Mouse (Mus musculus) CH12.LX (cell line): ENCODE measurements around the gene Tiam1. TPM values are rescaled to one million over a fixed set of nuclear protein-coding genes. Genes with fewer than 3 reads are reported as not detected.

Source experiments
- DNase-seq: peaks from one replicate; pipeline ENCODE4 v3.0.0-alpha.2; 2013; ENCODE audit errors: extremely low read depth
- H3K27ac ChIP-seq: 2 replicates; pipeline ENCODE4 v1.5.1; 2012; ENCODE audit warnings: low read depth, mild to moderate bottlenecking, control low read depth, moderate library complexity; ENCODE audit not compliant: insufficient read depth
- H3K27me3 ChIP-seq: replicated peaks from 2 replicates; pipeline ENCODE3; 2012; ENCODE audit warnings: inconsistent platforms
- H3K36me3 ChIP-seq, 2 experiments: replicated peaks in 1 of 2; 2 replicates each; pipeline versions ENCODE3 to v1.6.1; 2012; ENCODE audit warnings: inconsistent platforms in 1 of 2, low read length in 1 of 2, mild to moderate bottlenecking in 1 of 2, mixed read lengths in 1 of 2, moderate library complexity in 1 of 2; ENCODE audit not compliant: control insufficient read depth in 1 of 2, insufficient read depth in 1 of 2
- H3K4me1 ChIP-seq, 2 experiments: 2 replicates each; pipeline ENCODE4 v1.6.1; 2012; ENCODE audit warnings: inconsistent platforms in 1 of 2, moderate library complexity in 1 of 2; ENCODE audit not compliant: insufficient read depth in 2 of 2, control insufficient read depth in 1 of 2
- H3K4me2 ChIP-seq: 2 replicates; pipeline ENCODE4 v1.6.1; 2012; ENCODE audit warnings: low read depth, mild to moderate bottlenecking, control low read depth; ENCODE audit not compliant: poor library complexity, insufficient read depth, severe bottlenecking
- H3K4me3 ChIP-seq, 3 experiments: fragments of 150-350 bp in 1 of 3; sonication (generic) in 1 of 3; replicated peaks in 1 of 3; 2 replicates each; pipeline versions ENCODE3 to v1.5.1; 2011 to 2012; ENCODE audit warnings: low read depth in 2 of 3, low read length in 2 of 3, mild to moderate bottlenecking in 2 of 3, moderate library complexity in 2 of 3, control low read depth in 1 of 3, improper control_type of control experiment in 1 of 3, inconsistent platforms in 1 of 3, mixed read lengths in 1 of 3; ENCODE audit not compliant: poor library complexity in 1 of 3
- H3K79me2 ChIP-seq: replicated peaks from 2 replicates; pipeline ENCODE4 v1.6.1; 2012; ENCODE audit warnings: mild to moderate bottlenecking, moderate library complexity; ENCODE audit not compliant: control insufficient read depth, poor library complexity, insufficient read depth, severe bottlenecking; ENCODE audit errors: extremely low read depth
- H3K9ac ChIP-seq: 2 replicates; pipeline ENCODE4 v1.6.1; 2012; ENCODE audit warnings: low read depth, mild to moderate bottlenecking, control low read depth, moderate library complexity; ENCODE audit not compliant: insufficient read depth
- H3K9me3 ChIP-seq: replicated peaks from 2 replicates; pipeline ENCODE3; 2012; ENCODE audit warnings: low read length, inconsistent platforms, mixed read lengths
- BHLHE40 ChIP-seq: IDR thresholded peaks from 2 replicates; pipeline ENCODE4 v1.6.1; 2011; ENCODE audit warnings: mild to moderate bottlenecking, low read depth, low read length, improper control_type of control experiment
- CTCF ChIP-seq, 2 experiments: IDR thresholded peaks in 1 of 2; conservative IDR thresholded peaks in 1 of 2; 2 replicates each; pipeline ENCODE4 v1.5.1; 2011 to 2012; ENCODE audit warnings: low read depth in 2 of 2, low read length in 2 of 2, improper control_type of control experiment in 1 of 2, inconsistent platforms in 1 of 2, mild to moderate bottlenecking in 1 of 2, moderate library complexity in 1 of 2
- E2F4 ChIP-seq: IDR thresholded peaks from 2 replicates; pipeline ENCODE4 v1.6.1; 2011; ENCODE audit warnings: low read depth, low read length, improper control_type of control experiment; ENCODE audit not compliant: insufficient replicate concordance
- ELF1 ChIP-seq: IDR thresholded peaks from 2 replicates; pipeline ENCODE4 v1.6.1; 2014; ENCODE audit warnings: low read depth, mild to moderate bottlenecking, inconsistent platforms, low read length, improper control_type of control experiment
- HCFC1 ChIP-seq: IDR thresholded peaks from 2 replicates; pipeline ENCODE4 v1.6.1; 2012; ENCODE audit warnings: low read depth, mild to moderate bottlenecking, inconsistent platforms, low read length, improper control_type of control experiment
- IRF4 ChIP-seq: IDR thresholded peaks from 2 replicates; pipeline ENCODE4 v1.6.1; 2014; ENCODE audit warnings: low read depth, mild to moderate bottlenecking, inconsistent platforms, low read length, improper control_type of control experiment
- JUN ChIP-seq: IDR thresholded peaks from 2 replicates; pipeline ENCODE4 v1.6.1; 2011; ENCODE audit warnings: low read depth, mild to moderate bottlenecking, low read length, improper control_type of control experiment, moderate library complexity; ENCODE audit not compliant: insufficient read depth
- JUND ChIP-seq: conservative IDR thresholded peaks from 2 replicates; pipeline ENCODE4 v1.6.1; 2011; ENCODE audit warnings: low read depth, low read length, improper control_type of control experiment
- MAFK ChIP-seq: IDR thresholded peaks from 2 replicates; pipeline ENCODE4 v1.6.1; 2011; ENCODE audit warnings: low read length, improper control_type of control experiment; ENCODE audit not compliant: insufficient replicate concordance
- MAX ChIP-seq: IDR thresholded peaks from 2 replicates; pipeline ENCODE4 v1.6.1; 2011; ENCODE audit warnings: low read length, improper control_type of control experiment
- MAZ ChIP-seq: IDR thresholded peaks from 2 replicates; pipeline ENCODE4 v1.6.1; 2012; ENCODE audit warnings: low read depth, mild to moderate bottlenecking, inconsistent platforms, low read length, improper control_type of control experiment, moderate library complexity
- NRF1 ChIP-seq: IDR thresholded peaks from 2 replicates; pipeline ENCODE4 v1.6.1; 2014; ENCODE audit warnings: low read depth, mild to moderate bottlenecking, inconsistent platforms, low read length, improper control_type of control experiment, moderate library complexity
- PAX5 ChIP-seq: IDR thresholded peaks from 2 replicates; pipeline ENCODE4 v1.6.1; 2012; ENCODE audit warnings: low read length, inconsistent platforms, mixed read lengths
- POLR2A ChIP-seq: IDR thresholded peaks from 2 replicates; pipeline ENCODE4 v1.6.1; 2011; ENCODE audit warnings: low read depth, mild to moderate bottlenecking, improper control_type of control experiment, low read length
- RAD21 ChIP-seq: IDR thresholded peaks from 2 replicates; pipeline ENCODE4 v1.6.1; 2011; ENCODE audit warnings: low read depth, mild to moderate bottlenecking, low read length, improper control_type of control experiment, moderate library complexity
- USF2 ChIP-seq: conservative IDR thresholded peaks from 2 replicates; pipeline ENCODE4 v1.6.1; 2011; ENCODE audit warnings: low read depth, low read length, improper control_type of control experiment
- ZKSCAN1 ChIP-seq: IDR thresholded peaks from 2 replicates; pipeline ENCODE4 v1.6.1; 2012; ENCODE audit warnings: low read depth, inconsistent platforms, low read length, improper control_type of control experiment, borderline replicate concordance
- ZNF384 ChIP-seq: IDR thresholded peaks from 2 replicates; pipeline ENCODE4 v1.6.1; 2012; ENCODE audit warnings: low read depth, low read length, improper control_type of control experiment, inconsistent platforms
- dilution Hi-C: fragments of 300-500 bp; cut with MboI; formaldehyde crosslinking; loops from 2 replicates; pipeline ENCODE4 v1.14.3; 2020; ENCODE audit warnings: low sequenced_read_pairs; ENCODE audit not compliant: extremely low pct_unique_long_range_greater_than_20kb, extremely low pct_ligation_motif_present
- in situ Hi-C: fragments of 300-500 bp; cut with MboI; formaldehyde crosslinking; loops from 3 replicates; pipeline ENCODE4 v1.14.3; 2019; ENCODE audit warnings: low sequenced_read_pairs, low pct_ligation_motif_present, low pct_unique_long_range_greater_than_20kb, mixed read lengths
- polyA plus RNA-seq: library from polyadenylated mRNA; unstranded; fragments of >175 nt; gene quantifications from 2 replicates; pipeline ENCODE4 v1.2.1, GENCODE M21; 2012; ENCODE audit warnings: low read depth; ENCODE audit not compliant: insufficient read length
- total RNA-seq, 2 experiments: library from RNA; depleted of rRNA; stranded (reverse); fragments of 300-350 nt in 1 of 2; fragments of >200 nt in 1 of 2; gene quantifications; 2 replicates each; pipeline ENCODE4 v1.2.3; 2012 to 2014

Gene Tiam1
- total and polyA plus RNA-seq, 3 experiments, result 0.03 to 0.40 (median 0.04) TPM

DNA sequence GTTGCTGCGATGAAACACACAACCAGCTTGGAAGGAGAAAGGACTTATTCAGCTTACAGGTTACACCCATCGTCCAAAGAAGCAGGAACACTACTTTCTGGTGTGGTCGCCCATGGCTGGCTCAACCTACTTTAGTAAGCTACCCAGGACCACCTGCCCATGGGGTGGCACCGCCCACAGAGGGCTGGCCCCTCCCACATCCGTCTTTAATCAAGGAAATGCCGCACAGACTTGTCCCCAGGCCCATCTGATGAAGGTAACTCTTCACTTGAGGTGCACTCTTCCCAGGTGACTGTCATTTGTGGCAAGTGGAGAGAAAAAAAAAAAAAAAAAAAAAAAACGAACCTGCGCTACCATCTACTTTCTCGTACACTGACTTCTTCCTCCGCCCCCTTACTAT lies 381.0 kb downstream of the Tiam1 start:
- in situ Hi-C loops, result loop anchor here (25.0 kb wide), 1 partner anchor 1375 kb away; no protein-coding TSS in a partner anchor

GRCm38 (mm10) chr16:89762096-89762495 lies 381.5 kb downstream of the Tiam1 start:
- no peaks in the 10 kb centered on the region for H3K79me2 ChIP-seq
- no peaks in the 10 kb centered on the region for H3K4me1 ChIP-seq
- H3K27ac ChIP-seq, result no peak overlapping the region
- H3K27me3 ChIP-seq, result peaks cover 5% of the 10 kb centered on the region
- dilution Hi-C loops, result no loop called here
- peaks cover 40% of the 10 kb centered on the region for H3K9me3 ChIP-seq
- TF ChIP-seq PAX5 (no peak), IRF4 (no peak), BHLHE40 (no peak), HCFC1 (no peak), ZKSCAN1 (no peak), MAZ (no peak), JUN (no peak), USF2 (no peak), MAX (no peak), ELF1 (no peak), MAFK (no peak), POLR2A (no peak)
- DNase-seq, result no peak
- H3K4me3 ChIP-seq, result no peak overlapping the region
- in situ Hi-C loops, result loop anchor here (25.0 kb wide), 1 partner anchor 1375 kb away; no protein-coding TSS in a partner anchor
- H3K36me3 ChIP-seq, result no peaks in the 10 kb centered on the region
- no peak overlapping the region for H3K9ac ChIP-seq
- no peak overlapping the region for H3K4me2 ChIP-seq

More for the DNA sequence above, 381.0 kb downstream of the Tiam1 start:
- TF ChIP-seq CTCF (conservative IDR thresholded peaks at IDR 0.05 in 1 of 2, IDR thresholded peaks at IDR 0.05 in 1 of 2; ENCODE audit: low read depth in 2 of 2, low read length in 2 of 2), result no peak
- TF ChIP-seq E2F4, result no peak
- TF ChIP-seq RAD21, result no peak
- TF ChIP-seq, all 38 proteins: peak for 0
- Histone ChIP-seq H3K9ac (no peak overlapping the region), H3K4me1 (no peaks in the 10 kb centered on the region), H3K36me3 (no peaks in the 10 kb centered on the region), H3K4me3 (no peak overlapping the region), H3K27ac (no peak overlapping the region), H3K9me3 (peaks cover 42% of the 10 kb centered on the region), H3K79me2 (no peaks in the 10 kb centered on the region), H3K27me3 (peaks cover 5% of the 10 kb centered on the region), H3K4me2 (no peak overlapping the region)
- dilution Hi-C loops, result no loop called here
- no peak for DNase-seq

- dilution Hi-C loops, result no loop called here
- in situ Hi-C loops, result loop anchor here (25.0 kb wide), 1 partner anchor 1370 kb away; no protein-coding TSS in a partner anchor
These were observed 386.2 kb downstream of the Tiam1 start for GRCm38 (mm10) chr16:89757384-89757783.

More at GRCm38 (mm10) chr16:89757384-89757783, 386.2 kb downstream of the Tiam1 start:
- Histone ChIP-seq H3K36me3 (no peaks in the 10 kb centered on the region), H3K4me3 (no peak overlapping the region), H3K9ac (no peak overlapping the region), H3K27ac (no peak overlapping the region), H3K27me3 (peaks cover 4% of the 10 kb centered on the region), H3K79me2 (no peaks in the 10 kb centered on the region), H3K9me3 (peaks cover 42% of the 10 kb centered on the region), H3K4me2 (no peak overlapping the region), H3K4me1 (no peaks in the 10 kb centered on the region)
- TF ChIP-seq JUND (no peak), ZNF384 (no peak), NRF1 (no peak)
- DNase-seq, result no peak
